Mouse (Mus musculus) CH12.LX (cell line): ENCODE data around the gene Ntrk3. TPM values are rescaled to one million over a fixed set of nuclear protein-coding genes. Genes with fewer than 3 reads are reported as not detected.

Experiments used
- DNase-seq: peaks from one replicate; pipeline ENCODE4 v3.0.0-alpha.2; 2013; ENCODE audit errors: extremely low read depth
- H3K27ac ChIP-seq: 2 replicates; pipeline ENCODE4 v1.5.1; 2012; ENCODE audit warnings: low read depth, mild to moderate bottlenecking, control low read depth, moderate library complexity; ENCODE audit not compliant: insufficient read depth
- H3K27me3 ChIP-seq: replicated peaks from 2 replicates; pipeline ENCODE3; 2012; ENCODE audit warnings: inconsistent platforms
- H3K36me3 ChIP-seq, 2 experiments: replicated peaks in 1 of 2; 2 replicates each; pipeline versions ENCODE3 to v1.6.1; 2012; ENCODE audit warnings: inconsistent platforms in 1 of 2, low read length in 1 of 2, mild to moderate bottlenecking in 1 of 2, mixed read lengths in 1 of 2, moderate library complexity in 1 of 2; ENCODE audit not compliant: control insufficient read depth in 1 of 2, insufficient read depth in 1 of 2
- H3K4me1 ChIP-seq, 2 experiments: 2 replicates each; pipeline ENCODE4 v1.6.1; 2012; ENCODE audit warnings: inconsistent platforms in 1 of 2, moderate library complexity in 1 of 2; ENCODE audit not compliant: insufficient read depth in 2 of 2, control insufficient read depth in 1 of 2
- H3K4me2 ChIP-seq: 2 replicates; pipeline ENCODE4 v1.6.1; 2012; ENCODE audit warnings: low read depth, mild to moderate bottlenecking, control low read depth; ENCODE audit not compliant: poor library complexity, insufficient read depth, severe bottlenecking
- H3K4me3 ChIP-seq, 3 experiments: fragments of 150-350 bp in 1 of 3; sonication (generic) in 1 of 3; replicated peaks in 1 of 3; 2 replicates each; pipeline versions ENCODE3 to v1.5.1; 2011 to 2012; ENCODE audit warnings: low read depth in 2 of 3, low read length in 2 of 3, mild to moderate bottlenecking in 2 of 3, moderate library complexity in 2 of 3, control low read depth in 1 of 3, improper control_type of control experiment in 1 of 3, inconsistent platforms in 1 of 3, mixed read lengths in 1 of 3; ENCODE audit not compliant: poor library complexity in 1 of 3
- H3K79me2 ChIP-seq: replicated peaks from 2 replicates; pipeline ENCODE4 v1.6.1; 2012; ENCODE audit warnings: mild to moderate bottlenecking, moderate library complexity; ENCODE audit not compliant: control insufficient read depth, poor library complexity, insufficient read depth, severe bottlenecking; ENCODE audit errors: extremely low read depth
- H3K9ac ChIP-seq: 2 replicates; pipeline ENCODE4 v1.6.1; 2012; ENCODE audit warnings: low read depth, mild to moderate bottlenecking, control low read depth, moderate library complexity; ENCODE audit not compliant: insufficient read depth
- H3K9me3 ChIP-seq: replicated peaks from 2 replicates; pipeline ENCODE3; 2012; ENCODE audit warnings: low read length, inconsistent platforms, mixed read lengths
- CHD1 ChIP-seq: IDR thresholded peaks from 2 replicates; pipeline ENCODE4 v1.6.1; 2012; ENCODE audit warnings: low read depth, low read length, improper control_type of control experiment, inconsistent platforms
- CHD2 ChIP-seq: IDR thresholded peaks from 2 replicates; pipeline ENCODE4 v1.6.1; 2011; ENCODE audit warnings: low read length, improper control_type of control experiment
- CTCF ChIP-seq, 2 experiments: IDR thresholded peaks in 1 of 2; conservative IDR thresholded peaks in 1 of 2; 2 replicates each; pipeline ENCODE4 v1.5.1; 2011 to 2012; ENCODE audit warnings: low read depth in 2 of 2, low read length in 2 of 2, improper control_type of control experiment in 1 of 2, inconsistent platforms in 1 of 2, mild to moderate bottlenecking in 1 of 2, moderate library complexity in 1 of 2
- E2F4 ChIP-seq: IDR thresholded peaks from 2 replicates; pipeline ENCODE4 v1.6.1; 2011; ENCODE audit warnings: low read depth, low read length, improper control_type of control experiment; ENCODE audit not compliant: insufficient replicate concordance
- EP300 ChIP-seq: IDR thresholded peaks from 2 replicates; pipeline ENCODE4 v1.6.1; 2011; ENCODE audit warnings: low read length, improper control_type of control experiment
- ETS1 ChIP-seq: conservative IDR thresholded peaks from 2 replicates; pipeline ENCODE4 v1.6.1; 2012; ENCODE audit warnings: low read depth, mild to moderate bottlenecking, inconsistent platforms, low read length, improper control_type of control experiment, moderate library complexity
- GABPA ChIP-seq: IDR thresholded peaks from 2 replicates; pipeline ENCODE4 v1.6.1; 2012; ENCODE audit warnings: low read depth, low read length, improper control_type of control experiment, inconsistent platforms; ENCODE audit not compliant: insufficient replicate concordance
- HCFC1 ChIP-seq: IDR thresholded peaks from 2 replicates; pipeline ENCODE4 v1.6.1; 2012; ENCODE audit warnings: low read depth, mild to moderate bottlenecking, inconsistent platforms, low read length, improper control_type of control experiment
- IRF4 ChIP-seq: IDR thresholded peaks from 2 replicates; pipeline ENCODE4 v1.6.1; 2014; ENCODE audit warnings: low read depth, mild to moderate bottlenecking, inconsistent platforms, low read length, improper control_type of control experiment
- JUN ChIP-seq: IDR thresholded peaks from 2 replicates; pipeline ENCODE4 v1.6.1; 2011; ENCODE audit warnings: low read depth, mild to moderate bottlenecking, low read length, improper control_type of control experiment, moderate library complexity; ENCODE audit not compliant: insufficient read depth
- JUND ChIP-seq: conservative IDR thresholded peaks from 2 replicates; pipeline ENCODE4 v1.6.1; 2011; ENCODE audit warnings: low read depth, low read length, improper control_type of control experiment
- KAT2A ChIP-seq: IDR thresholded peaks from 2 replicates; pipeline ENCODE4 v1.6.1; 2012; ENCODE audit warnings: low read length, improper control_type of control experiment, inconsistent platforms; ENCODE audit not compliant: insufficient replicate concordance
- MAZ ChIP-seq: IDR thresholded peaks from 2 replicates; pipeline ENCODE4 v1.6.1; 2012; ENCODE audit warnings: low read depth, mild to moderate bottlenecking, inconsistent platforms, low read length, improper control_type of control experiment, moderate library complexity
- NRF1 ChIP-seq: IDR thresholded peaks from 2 replicates; pipeline ENCODE4 v1.6.1; 2014; ENCODE audit warnings: low read depth, mild to moderate bottlenecking, inconsistent platforms, low read length, improper control_type of control experiment, moderate library complexity
- PAX5 ChIP-seq: IDR thresholded peaks from 2 replicates; pipeline ENCODE4 v1.6.1; 2012; ENCODE audit warnings: low read length, inconsistent platforms, mixed read lengths
- POLR2AphosphoS2 ChIP-seq: IDR thresholded peaks from 2 replicates; pipeline ENCODE4 v1.6.1; 2011; ENCODE audit warnings: low read depth, low read length, improper control_type of control experiment
- RAD21 ChIP-seq: IDR thresholded peaks from 2 replicates; pipeline ENCODE4 v1.6.1; 2011; ENCODE audit warnings: low read depth, mild to moderate bottlenecking, low read length, improper control_type of control experiment, moderate library complexity
- RCOR1 ChIP-seq: conservative IDR thresholded peaks from 2 replicates; pipeline ENCODE4 v1.6.1; 2012; ENCODE audit warnings: low read depth, mild to moderate bottlenecking, inconsistent platforms, low read length, improper control_type of control experiment
- SMC3 ChIP-seq: IDR thresholded peaks from 2 replicates; pipeline ENCODE4 v1.6.1; 2011; ENCODE audit warnings: low read depth, low read length, improper control_type of control experiment
- TBP ChIP-seq: conservative IDR thresholded peaks from 2 replicates; pipeline ENCODE4 v1.6.1; 2011; ENCODE audit warnings: low read depth, low read length, improper control_type of control experiment
- UBTF ChIP-seq: IDR thresholded peaks from 2 replicates; pipeline ENCODE4 v1.6.1; 2012; ENCODE audit warnings: low read depth, mild to moderate bottlenecking, inconsistent platforms, low read length, improper control_type of control experiment, moderate library complexity
- USF1 ChIP-seq: IDR thresholded peaks from 2 replicates; pipeline ENCODE4 v1.6.1; 2014; ENCODE audit warnings: low read depth, mild to moderate bottlenecking, inconsistent platforms, low read length, improper control_type of control experiment
- USF2 ChIP-seq: conservative IDR thresholded peaks from 2 replicates; pipeline ENCODE4 v1.6.1; 2011; ENCODE audit warnings: low read depth, low read length, improper control_type of control experiment
- ZC3H11A ChIP-seq: IDR thresholded peaks from 2 replicates; pipeline ENCODE4 v1.6.1; 2012; ENCODE audit warnings: low read depth, mild to moderate bottlenecking, inconsistent platforms, low read length, improper control_type of control experiment
- ZKSCAN1 ChIP-seq: IDR thresholded peaks from 2 replicates; pipeline ENCODE4 v1.6.1; 2012; ENCODE audit warnings: low read depth, inconsistent platforms, low read length, improper control_type of control experiment, borderline replicate concordance
- ZMIZ1 ChIP-seq: IDR thresholded peaks from 2 replicates; pipeline ENCODE4 v1.6.1; 2012; ENCODE audit warnings: low read depth, mild to moderate bottlenecking, inconsistent platforms, low read length, improper control_type of control experiment
- ZNF384 ChIP-seq: IDR thresholded peaks from 2 replicates; pipeline ENCODE4 v1.6.1; 2012; ENCODE audit warnings: low read depth, low read length, improper control_type of control experiment, inconsistent platforms
- dilution Hi-C: fragments of 300-500 bp; cut with MboI; formaldehyde crosslinking; loops from 2 replicates; pipeline ENCODE4 v1.14.3; 2020; ENCODE audit warnings: low sequenced_read_pairs; ENCODE audit not compliant: extremely low pct_unique_long_range_greater_than_20kb, extremely low pct_ligation_motif_present
- in situ Hi-C: fragments of 300-500 bp; cut with MboI; formaldehyde crosslinking; loops from 3 replicates; pipeline ENCODE4 v1.14.3; 2019; ENCODE audit warnings: low sequenced_read_pairs, low pct_ligation_motif_present, low pct_unique_long_range_greater_than_20kb, mixed read lengths
- polyA plus RNA-seq: library from polyadenylated mRNA; unstranded; fragments of >175 nt; gene quantifications from 2 replicates; pipeline ENCODE4 v1.2.1, GENCODE M21; 2012; ENCODE audit warnings: low read depth; ENCODE audit not compliant: insufficient read length
- total RNA-seq, 2 experiments: library from RNA; depleted of rRNA; stranded (reverse); fragments of 300-350 nt in 1 of 2; fragments of >200 nt in 1 of 2; gene quantifications; 2 replicates each; pipeline ENCODE4 v1.2.3; 2012 to 2014

The Ntrk3 gene
- total and polyA plus RNA-seq, 3 experiments = 0.21 TPM; not detected in 2

GRCm38 (mm10) chr7:78483729-78484128 lies 254.1 kb downstream of the Ntrk3 start:
- no peaks in the 10 kb centered on the region for H3K36me3 ChIP-seq
- in situ Hi-C loops = no loop called here
- no peaks in the 10 kb centered on the region for H3K79me2 ChIP-seq
- no peak overlapping the region for H3K4me2 ChIP-seq
- TF ChIP-seq ZKSCAN1 = no peak
- no peak for TF ChIP-seq EP300
- no peak for TF ChIP-seq PAX5
- TF ChIP-seq MAZ = no peak
- no peak for TF ChIP-seq JUN
- no peak for TF ChIP-seq GABPA
- no peak for TF ChIP-seq ZMIZ1
- TF ChIP-seq JUND = no peak
- TF ChIP-seq ETS1 = no peak
- TF ChIP-seq HCFC1 = no peak
- no peak for TF ChIP-seq UBTF
- TF ChIP-seq NRF1 = no peak
- TF ChIP-seq CHD1 = no peak
- no peak for TF ChIP-seq ZC3H11A
- no peak for TF ChIP-seq TBP
- no peak for TF ChIP-seq CHD2
- TF ChIP-seq USF2 = no peak
- TF ChIP-seq ZNF384 = no peak
- no peak for TF ChIP-seq SMC3
- no peak for TF ChIP-seq USF1
- dilution Hi-C loops = no loop called here
- DNase-seq = no peak
- peaks cover 26% of the 10 kb centered on the region for H3K9me3 ChIP-seq
- no peak overlapping the region for H3K27ac ChIP-seq
- no peak overlapping the region for H3K4me3 ChIP-seq
- no peaks in the 10 kb centered on the region for H3K4me1 ChIP-seq
- H3K9ac ChIP-seq = no peak overlapping the region
- H3K27me3 ChIP-seq = no peaks in the 10 kb centered on the region

GRCm38 (mm10) chr7:78483061-78483460 lies 254.8 kb downstream of the Ntrk3 start:
- no peaks in the 10 kb centered on the region for H3K79me2 ChIP-seq
- H3K27me3 ChIP-seq = no peaks in the 10 kb centered on the region
- H3K4me1 ChIP-seq = no peaks in the 10 kb centered on the region
- no peak overlapping the region for H3K9ac ChIP-seq
- peaks cover 29% of the 10 kb centered on the region for H3K9me3 ChIP-seq
- no peaks in the 10 kb centered on the region for H3K36me3 ChIP-seq
- H3K27ac ChIP-seq = no peak overlapping the region
- H3K4me3 ChIP-seq = no peak overlapping the region
- no peak overlapping the region for H3K4me2 ChIP-seq
- DNase-seq = no peak
- in situ Hi-C loops = no loop called here
- TF ChIP-seq GABPA (no peak), ZNF384 (no peak), CTCF (conservative IDR thresholded peaks at IDR 0.05 in 1 of 2, IDR thresholded peaks at IDR 0.05 in 1 of 2; ENCODE audit: low read depth in 2 of 2, low read length in 2 of 2) (no peak), TBP (no peak), JUND (no peak), CHD2 (no peak), RCOR1 (no peak), POLR2AphosphoS2 (no peak), CHD1 (no peak), E2F4 (no peak), IRF4 (no peak), PAX5 (no peak), MAZ (no peak), RAD21 (no peak), KAT2A (no peak), JUN (no peak)
- dilution Hi-C loops = no loop called here
